Comparison of ENCODE assay signal across 25 mouse cellular contexts in the genomic region with DNA sequence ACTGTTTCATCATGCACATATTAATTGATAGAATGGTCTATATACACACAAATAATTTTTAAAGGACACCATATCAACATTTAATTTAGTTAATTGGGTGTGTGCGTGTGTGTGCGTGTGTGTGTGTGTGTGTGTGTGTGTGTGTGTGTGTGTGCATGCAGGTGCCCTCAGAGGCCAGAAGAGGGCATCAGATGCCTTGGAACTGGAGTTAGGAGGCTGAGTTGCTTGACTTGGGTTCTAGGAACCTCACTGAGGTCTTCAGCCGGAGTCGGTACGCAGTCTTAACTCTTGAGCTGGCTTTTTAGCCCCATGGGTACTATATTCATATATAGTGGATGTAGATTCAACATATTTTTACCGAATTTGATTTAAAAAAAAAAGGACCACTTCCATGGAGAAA. TPM values are rescaled to one million over a fixed set of nuclear protein-coding genes. Genes with fewer than 3 reads are reported as not detected.
"Had no signal": no experiment of that assay in that cellular context is flagged by ENCODE, and none has a peak within 500 bp of the region (broad histone marks: within the 10 kb centered on the region; RNA-seq: fewer than 3 reads in every experiment).

No protein-coding gene starts in this region.

- H3K9me3 ChIP-seq: kidney, embryonic 15.5 days; liver, embryonic 15.5 days; lung, embryonic 15.5 days; midbrain, embryonic 12.5 days had no signal

- H3K36me3 ChIP-seq: kidney, embryonic 15.5 days; liver, embryonic 15.5 days; lung, embryonic 15.5 days; midbrain, embryonic 12.5 days had no signal

- H3K27me3 ChIP-seq: kidney, embryonic 15.5 days; lung, embryonic 15.5 days; midbrain, embryonic 12.5 days had no signal

- H3K4me2 ChIP-seq: kidney, embryonic 15.5 days; liver, embryonic 11.5 days; liver, embryonic 15.5 days; lung, embryonic 15.5 days; midbrain, embryonic 12.5 days had no signal

- H3K4me3 ChIP-seq: kidney, embryonic 15.5 days; left cerebral cortex, adult 2 months; liver, embryonic 15.5 days; lung, embryonic 15.5 days; midbrain, embryonic 12.5 days had no signal

- H3K9ac ChIP-seq: kidney, embryonic 15.5 days; liver, embryonic 15.5 days; lung, embryonic 15.5 days; midbrain, embryonic 12.5 days had no signal

- ATAC-seq: midbrain, embryonic 16.5 days had no signal

- DNase-seq: kidney, adult 11 months; kidney, adult 8-10 months; kidney, postnatal 10 days; kidney, postnatal 36 days; layer of hippocampus, postnatal 36 days; lung, adult 18-20 months; lung, postnatal 14 days; thymus, adult 2 months; thymus, postnatal 14 days; thymus, postnatal 4 days had no signal

- H3K27ac ChIP-seq: kidney, embryonic 15.5 days; left cerebral cortex, adult 2 months; liver, embryonic 15.5 days; lung, embryonic 15.5 days; macrophage; midbrain, embryonic 12.5 days had no signal

- H3K4me1 ChIP-seq: kidney, embryonic 15.5 days; lung, embryonic 15.5 days; midbrain, embryonic 12.5 days had no signal

RNA-seq across cellular contexts. Expression of gene Slc15a1, which starts 37.4 kb away (rescaled TPM):
- total RNA-seq: layer of hippocampus, adult 8-10 months; layer of hippocampus, postnatal 36 days; left cerebral cortex, adult 2 months; left cerebral cortex, postnatal 36 days; megakaryocyte, adult 5-6 weeks had no signal
- polyA plus RNA-seq: limb, embryonic 11.5 days; liver, embryonic 11.5 days; liver, embryonic 15.5 days; macrophage; midbrain, embryonic 12.5 days; midbrain, embryonic 16.5 days; neural tube, embryonic 11.5 days; neural tube, embryonic 14.5 days; spleen, adult 2 months had no signal
